Mouse (Mus musculus): ENCODE measurements around the gene Tmem94. TPM values are rescaled to one million over a fixed set of nuclear protein-coding genes. Genes with fewer than 3 reads are reported as not detected.

Tmem94 gene
- total and polyA plus RNA-seq, 3 experiments = 6.4 to 27.4 (median 15.0) TPM

DNA sequence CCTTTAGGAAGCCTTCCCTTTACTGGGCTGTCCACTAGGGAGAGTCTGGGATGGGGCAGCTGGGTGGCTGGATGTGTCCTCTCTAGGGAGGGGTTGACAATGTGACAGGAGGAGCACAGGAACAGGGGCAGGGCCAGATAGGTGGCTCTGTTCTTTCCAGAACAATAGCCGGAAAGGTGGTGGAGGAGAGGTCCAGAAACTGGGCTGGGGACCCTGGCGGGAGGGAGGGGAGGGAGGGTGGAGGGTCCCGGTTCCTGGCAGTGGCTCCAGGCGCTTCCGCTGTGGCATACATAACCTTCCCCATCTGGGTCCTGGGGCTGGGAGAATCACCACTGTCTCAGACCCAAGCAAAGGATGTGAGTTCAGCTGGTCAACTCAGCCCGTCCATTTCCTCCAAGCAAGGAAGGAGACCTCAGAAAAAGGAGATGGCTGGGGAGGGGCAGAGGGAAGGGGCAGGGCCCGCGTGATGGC lies 44.1 kb downstream of the Tmem94 start:
- peaks cover 10 to 37% of the 10 kb centered on the region in 2 experiments for H3K4me1 ChIP-seq (ENCODE audit: control insufficient read depth in 1 of 2, insufficient read depth in 2 of 2)
- no peak overlapping the region for H3K9ac ChIP-seq (ENCODE audit: insufficient read depth, low read depth)
- H3K79me2 ChIP-seq (replicated peaks; ENCODE audit: control insufficient read depth, extremely low read depth, insufficient read depth, poor library complexity, severe bottlenecking) = no peaks in the 10 kb centered on the region
- no peaks in the 10 kb centered on the region for H3K27me3 ChIP-seq (replicated peaks)
- no peak overlapping the region for H3K4me2 ChIP-seq (ENCODE audit: insufficient read depth, low read depth, poor library complexity, severe bottlenecking)
- TF ChIP-seq USF1 (IDR thresholded peaks at IDR 0.05; ENCODE audit: low read depth, low read length) (no peak), MAX (IDR thresholded peaks at IDR 0.05; ENCODE audit: low read length) (no peak), NELFE (IDR thresholded peaks at IDR 0.05; ENCODE audit: low read depth, low read length) (no peak), EP300 (IDR thresholded peaks at IDR 0.05; ENCODE audit: low read length) (no peak), CTCF (conservative IDR thresholded peaks at IDR 0.05 in 1 of 2, IDR thresholded peaks at IDR 0.05 in 1 of 2; ENCODE audit: low read depth in 2 of 2, low read length in 2 of 2) (no peak), GABPA (IDR thresholded peaks at IDR 0.05; ENCODE audit: insufficient replicate concordance, low read depth, low read length) (no peak), MAZ (IDR thresholded peaks at IDR 0.05; ENCODE audit: low read depth, low read length) (no peak), KAT2A (IDR thresholded peaks at IDR 0.05; ENCODE audit: insufficient replicate concordance, low read length) (no peak), JUND (conservative IDR thresholded peaks at IDR 0.05; ENCODE audit: low read depth, low read length) (no peak), ZNF384 (IDR thresholded peaks at IDR 0.05; ENCODE audit: low read depth, low read length) (no peak), ELF1 (IDR thresholded peaks at IDR 0.05; ENCODE audit: low read depth, low read length) (no peak), TCF12 (IDR thresholded peaks at IDR 0.05; ENCODE audit: low read depth, low read length) (no peak), BHLHE40 (IDR thresholded peaks at IDR 0.05; ENCODE audit: low read depth, low read length) (no peak)
- H3K36me3 ChIP-seq (replicated peaks in 1 of 2; ENCODE audit: control insufficient read depth in 1 of 2, insufficient read depth in 1 of 2, low read length in 1 of 2) = peaks cover 24 to 74% of the 10 kb centered on the region in 2 experiments
- H3K27ac ChIP-seq (ENCODE audit: insufficient read depth, low read depth) = no peak overlapping the region
- no peaks in the 10 kb centered on the region for H3K9me3 ChIP-seq (replicated peaks; ENCODE audit: low read length)
- H3K4me3 ChIP-seq (replicated peaks in 1 of 3; ENCODE audit: low read depth in 2 of 3, low read length in 2 of 3, poor library complexity in 1 of 3) = no peak overlapping the region
- dilution Hi-C loops (cut with MboI; ENCODE audit: extremely low pct_ligation_motif_present, extremely low pct_unique_long_range_greater_than_20kb, low sequenced_read_pairs) = no loop called here
- no peak for DNase-seq (ENCODE audit: extremely low read depth)
- in situ Hi-C loops (cut with MboI; ENCODE audit: low pct_ligation_motif_present, low pct_unique_long_range_greater_than_20kb, low sequenced_read_pairs) = no loop called here

DNA sequence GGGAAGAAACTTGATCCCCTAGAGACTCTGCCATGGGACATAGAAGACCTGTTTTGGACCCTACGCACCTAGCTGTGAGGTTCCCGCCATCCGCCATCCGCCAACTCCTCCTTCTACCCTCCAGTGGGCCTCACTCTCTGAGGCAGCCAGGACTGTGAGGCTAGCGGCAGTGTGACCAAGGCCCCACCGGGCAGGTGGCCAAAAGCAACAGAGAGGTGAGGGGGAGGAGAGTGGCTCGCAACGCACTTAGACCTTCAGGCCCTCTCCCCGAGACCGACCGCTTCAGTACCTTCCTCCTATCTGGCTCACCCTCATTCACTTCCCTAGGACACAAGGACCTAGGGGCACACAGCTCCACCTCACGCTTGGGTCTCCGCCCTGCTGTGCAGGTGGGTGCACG lies 45.1 kb downstream of the Tmem94 start:
- Histone ChIP-seq H3K79me2 (replicated peaks; ENCODE audit: control insufficient read depth, extremely low read depth, insufficient read depth, poor library complexity, severe bottlenecking) (0 out of 2 replicates have a peak, but pooled peaks cover 3% of the 10 kb centered on the region), H3K9ac (ENCODE audit: insufficient read depth, low read depth) (no peak overlapping the region), H3K4me1 (ENCODE audit: control insufficient read depth in 1 of 2, insufficient read depth in 2 of 2) (peaks cover 10 to 41% of the 10 kb centered on the region in 2 experiments), H3K4me2 (ENCODE audit: insufficient read depth, low read depth, poor library complexity, severe bottlenecking) (no peak overlapping the region), H3K9me3 (replicated peaks; ENCODE audit: low read length) (no peaks in the 10 kb centered on the region), H3K27ac (ENCODE audit: insufficient read depth, low read depth) (no peak overlapping the region), H3K27me3 (replicated peaks) (no peaks in the 10 kb centered on the region), H3K4me3 (replicated peaks in 1 of 3; ENCODE audit: low read depth in 2 of 3, low read length in 2 of 3, poor library complexity in 1 of 3) (no peak overlapping the region), H3K36me3 (replicated peaks in 1 of 2; ENCODE audit: control insufficient read depth in 1 of 2, insufficient read depth in 1 of 2, low read length in 1 of 2) (peaks cover 14 to 63% of the 10 kb centered on the region in 2 experiments)
- no peak for TF ChIP-seq ZNF384 (IDR thresholded peaks at IDR 0.05; ENCODE audit: low read depth, low read length)
- TF ChIP-seq MAFK (IDR thresholded peaks at IDR 0.05; ENCODE audit: insufficient replicate concordance, low read length) = no peak
- TF ChIP-seq NRF1 (IDR thresholded peaks at IDR 0.05; ENCODE audit: low read depth, low read length) = no peak
- dilution Hi-C loops (cut with MboI; ENCODE audit: extremely low pct_ligation_motif_present, extremely low pct_unique_long_range_greater_than_20kb, low sequenced_read_pairs) (no loop called here), in situ Hi-C loops (cut with MboI; ENCODE audit: low pct_ligation_motif_present, low pct_unique_long_range_greater_than_20kb, low sequenced_read_pairs) (loop anchor here (5.0 kb wide), 4 partner anchors 93 to 318 kb away; partner anchors contain the start of gene Nt5c)
- DNase-seq (ENCODE audit: extremely low read depth) = no peak
